ENCODE assay signal across 10 mouse cellular contexts in the genomic region with DNA sequence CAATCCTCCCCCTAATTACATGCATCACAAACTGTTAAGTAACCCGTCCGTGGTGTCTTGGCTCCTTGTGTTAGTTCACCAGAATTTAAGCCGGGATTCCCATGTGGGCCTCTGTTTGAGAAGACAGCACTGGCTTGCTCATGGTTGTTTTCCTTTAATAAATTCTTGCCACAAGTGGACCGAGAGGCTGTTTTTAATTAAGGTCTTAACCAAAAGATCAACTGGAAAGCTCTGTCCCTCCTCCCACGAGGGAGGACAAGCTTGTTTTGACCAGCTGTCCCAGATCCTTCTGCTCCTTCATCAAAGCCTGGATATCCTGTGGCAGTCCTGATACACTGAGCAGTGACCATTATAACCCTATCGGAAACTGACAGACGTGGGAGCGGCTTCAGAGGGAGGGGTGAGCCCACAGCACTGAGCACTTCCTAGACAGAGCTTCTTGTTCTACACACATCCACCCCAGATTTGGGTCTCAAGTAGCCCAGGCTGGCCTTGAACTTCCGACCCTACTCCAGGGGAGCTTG. TPM values are rescaled to one million over a fixed set of nuclear protein-coding genes. Genes with fewer than 3 reads are reported as not detected.
DNase-seq lines count a peak whose midpoint lies in the region; ATAC-seq and TF ChIP-seq lines count a peak whose summit lies in the region.
"Had no signal": no experiment of that assay in that cellular context is flagged by ENCODE, and none has a peak within 500 bp of the region (broad histone marks: within the 10 kb centered on the region; RNA-seq: fewer than 3 reads in every experiment).

No protein-coding gene starts in this region.

- H3K9me3 ChIP-seq in forebrain, embryonic 11.5 days (ENCODE audit: control insufficient read depth, low read length): no peaks in the 10 kb centered on the region
- no peaks in the 10 kb centered on the region for H3K9me3 ChIP-seq in forebrain, embryonic 15.5 days
- no peaks in the 10 kb centered on the region for H3K9me3 ChIP-seq in heart, postnatal 0 days (replicated peaks; ENCODE audit: control insufficient read depth, low read length)
- 0 out of 2 replicates have a peak, but pooled peaks cover 5% of the 10 kb centered on the region for H3K9me3 ChIP-seq in liver, embryonic 12.5 days (replicated peaks)
- H3K9me3 ChIP-seq: forebrain, embryonic 13.5 days had no signal

- no peak for TF ChIP-seq CTCF in heart, postnatal 0 days (IDR thresholded peaks at IDR 0.05; ENCODE audit: low read depth)
- no peak for TF ChIP-seq CTCF in thymus, adult 2 months (IDR thresholded peaks at IDR 0.05; ENCODE audit: borderline replicate concordance, control insufficient read depth, extremely low read depth, insufficient read depth, low read length, poor library complexity)

- TF ChIP-seq POLR2A in thymus, adult 2 months (IDR thresholded peaks at IDR 0.05; ENCODE audit: control insufficient read depth, extremely low read depth, insufficient read depth, low read length, poor library complexity): no peak

- no peaks in the 10 kb centered on the region for H3K4me1 ChIP-seq in forebrain, embryonic 11.5 days (replicated peaks; ENCODE audit: control insufficient read depth, insufficient read depth, low read length)
- no peaks in the 10 kb centered on the region for H3K4me1 ChIP-seq in forebrain, embryonic 15.5 days
- H3K4me1 ChIP-seq in heart, postnatal 0 days (ENCODE audit: control insufficient read depth, insufficient read depth): no peaks in the 10 kb centered on the region; the same call in 1 of the 2 replicates
- peaks cover 40% of the 10 kb centered on the region for H3K4me1 ChIP-seq in liver, embryonic 12.5 days
- H3K4me1 ChIP-seq in thymus, adult 2 months (replicated peaks; ENCODE audit: control insufficient read depth, insufficient read depth, low read length): peaks cover 3% of the 10 kb centered on the region; the same call in 1 of the 2 replicates
- H3K4me1 ChIP-seq: forebrain, embryonic 13.5 days had no signal

- H3K27ac ChIP-seq in forebrain, embryonic 11.5 days (ENCODE audit: low read depth, low read length): no peak overlapping the region
- no peak overlapping the region for H3K27ac ChIP-seq in forebrain, embryonic 15.5 days (replicated peaks)
- H3K27ac ChIP-seq in heart, postnatal 0 days (ENCODE audit: low read depth): peak overlapping the region; percentile 28; the same call in 1 of the 2 replicates
- no peak overlapping the region for H3K27ac ChIP-seq in liver, embryonic 12.5 days
- H3K27ac ChIP-seq in thymus, adult 2 months (ENCODE audit: control insufficient read depth, insufficient read depth, low read length): no peak overlapping the region
- H3K27ac ChIP-seq: forebrain, embryonic 13.5 days had no signal

- ATAC-seq in forebrain, embryonic 11.5 days (replicated peaks; ENCODE audit: low FRiP score): 0 out of 2 replicates have a peak, but pooled peaks have one; percentile 4
- ATAC-seq in forebrain, embryonic 15.5 days (replicated peaks): no peak
- peak; percentile 69 for ATAC-seq in heart, postnatal 0 days (ENCODE audit: insufficient read depth, low read depth)
- ATAC-seq in liver, embryonic 12.5 days: peak; percentile 79
- ATAC-seq: forebrain, embryonic 13.5 days had no signal

- H3K4me2 ChIP-seq in forebrain, embryonic 11.5 days (ENCODE audit: low read depth, low read length, severe bottlenecking): no peak overlapping the region
- no peak overlapping the region for H3K4me2 ChIP-seq in forebrain, embryonic 15.5 days (replicated peaks)
- H3K4me2 ChIP-seq in heart, postnatal 0 days (ENCODE audit: low read depth, low read length): no peak overlapping the region
- H3K4me2 ChIP-seq in liver, embryonic 12.5 days: no peak overlapping the region
- H3K4me2 ChIP-seq: forebrain, embryonic 13.5 days had no signal

- no peaks in the 10 kb centered on the region; the same call in 1 of the 2 replicates for H3K36me3 ChIP-seq in forebrain, embryonic 11.5 days (ENCODE audit: control insufficient read depth, insufficient read depth, low read length)
- no peaks in the 10 kb centered on the region for H3K36me3 ChIP-seq in forebrain, embryonic 15.5 days
- 0 out of 2 replicates have a peak, but pooled peaks cover under 1% of the 10 kb centered on the region for H3K36me3 ChIP-seq in heart, postnatal 0 days (replicated peaks; ENCODE audit: control insufficient read depth, insufficient read depth, low read length)
- H3K36me3 ChIP-seq in liver, embryonic 12.5 days: peaks cover 56% of the 10 kb centered on the region
- no peaks in the 10 kb centered on the region for H3K36me3 ChIP-seq in thymus, adult 2 months (ENCODE audit: control insufficient read depth, insufficient read depth, low read length)

- no peak for TF ChIP-seq EP300 in heart, postnatal 0 days (IDR thresholded peaks at IDR 0.05; ENCODE audit: low read depth)

- 83% methylated on average over 9 of the region's 9 CpGs for WGBS in forebrain, embryonic 11.5 days
- WGBS in forebrain, embryonic 15.5 days: 80% methylated on average over 9 of the region's 9 CpGs
- WGBS in heart, postnatal 0 days: 65% methylated on average over 9 of the region's 9 CpGs
- WGBS in liver, embryonic 12.5 days (ENCODE audit: insufficient replicate concordance): 74% methylated on average over 9 of the region's 9 CpGs
- WGBS in thymus, adult 2 months: 94% methylated on average over 9 of the region's 9 CpGs

- H3K4me3 ChIP-seq in forebrain, embryonic 11.5 days (ENCODE audit: low read depth, low read length): no peak overlapping the region
- H3K4me3 ChIP-seq in forebrain, embryonic 15.5 days: no peak overlapping the region
- no peak overlapping the region for H3K4me3 ChIP-seq in heart, postnatal 0 days (ENCODE audit: low read depth, low read length)
- H3K4me3 ChIP-seq in liver, embryonic 12.5 days: no peak overlapping the region
- no peak overlapping the region for H3K4me3 ChIP-seq in thymus, adult 2 months (ENCODE audit: control insufficient read depth, insufficient read depth, low read length)
- H3K4me3 ChIP-seq: forebrain, embryonic 13.5 days had no signal

- no peak for DNase-seq in forebrain, embryonic 11.5 days (ENCODE audit: low spot score)
- peak; percentile 41 for DNase-seq in embryo, embryonic 10 days (ENCODE audit: low spot score)
- DNase-seq in heart, postnatal 0 days (ENCODE audit: low spot score): peak; percentile 24
- no peak for DNase-seq in thymus, adult 2 months
- DNase-seq in urinary bladder, postnatal 10 days (ENCODE audit: low spot score): no peak
- DNase-seq in layer of hippocampus, adult 8-10 months (ENCODE audit: low spot score in 2 of 2): no peak
- DNase-seq: adrenal gland, adult 8-10 months had no signal

- H3K9ac ChIP-seq in forebrain, embryonic 11.5 days (ENCODE audit: low read length): no peak overlapping the region
- H3K9ac ChIP-seq in forebrain, embryonic 15.5 days (replicated peaks): no peak overlapping the region
- no peak overlapping the region for H3K9ac ChIP-seq in heart, postnatal 0 days (replicated peaks; ENCODE audit: low read depth, low read length)
- H3K9ac ChIP-seq in liver, embryonic 12.5 days: no peak overlapping the region
- H3K9ac ChIP-seq: forebrain, embryonic 13.5 days had no signal

- H3K27me3 ChIP-seq in forebrain, embryonic 11.5 days (ENCODE audit: control insufficient read depth, insufficient read depth, low read length): no peaks in the 10 kb centered on the region
- H3K27me3 ChIP-seq in forebrain, embryonic 15.5 days: no peaks in the 10 kb centered on the region
- no peaks in the 10 kb centered on the region for H3K27me3 ChIP-seq in heart, postnatal 0 days (ENCODE audit: control insufficient read depth, insufficient read depth, low read length)
- no peaks in the 10 kb centered on the region for H3K27me3 ChIP-seq in liver, embryonic 12.5 days (replicated peaks)
- no peaks in the 10 kb centered on the region for H3K27me3 ChIP-seq in thymus, adult 2 months (ENCODE audit: control insufficient read depth, insufficient read depth, low read length)
- H3K27me3 ChIP-seq: forebrain, embryonic 13.5 days had no signal

RNA-seq across cellular contexts. Expression of a gene that starts 28.1 kb away (rescaled TPM):
- 22.7 and 23.1 TPM in 2 replicates for polyA plus RNA-seq in forebrain, embryonic 11.5 days (2014; fragmentation: Nextera tagmentation; extraction: Ambion mirVana)
- polyA plus RNA-seq in forebrain, embryonic 15.5 days (2015; fragmentation: Nextera tagmentation; extraction: Ambion mirVana): 7.5 and 8.5 TPM in 2 replicates
- 6.8 and 11.3 TPM in 2 replicates for total RNA-seq in heart, postnatal 0 days (2014; rRNA removed; ENCODE audit: low replicate concordance)
- 3.2 and 3.8 TPM in 2 replicates for polyA plus RNA-seq in heart, postnatal 0 days (2015; fragmentation: Nextera tagmentation; extraction: Ambion mirVana)
- polyA plus RNA-seq in liver, embryonic 12.5 days (2016; fragmentation: Nextera tagmentation; extraction: Ambion mirVana): 8.6 and 9.7 TPM in 2 replicates
- 7.1 and 8.4 TPM in 2 replicates for polyA plus RNA-seq in thymus, adult 2 months (2012; rRNA removed)
- total RNA-seq in layer of hippocampus, adult 8-10 months (2022): 10 to 100 TPM; 24.1 to 27.6 (median 25.0) TPM

Comparison
In these comparisons a context has a peak if more than half of its experiments do, and no peak if none do; other contexts are left out.
1. DNase-seq: peak in embryo, embryonic 10 days (single experiment) and heart, postnatal 0 days (single experiment); none in forebrain, embryonic 11.5 days (single experiment), thymus, adult 2 months (single experiment), urinary bladder, postnatal 10 days (single experiment) and layer of hippocampus, adult 8-10 months (0 of 2).